Mouse (Mus musculus): ENCODE results near the gene Sema7a. TPM values are rescaled to one million over a fixed set of nuclear protein-coding genes. Genes with fewer than 3 reads are reported as not detected.

The Sema7a gene
- polyA plus RNA-seq, 1 experiment = 16.0 TPM

GRCm38 (mm10) chr9:57956196-57956837 is 16.4 kb downstream of the Sema7a start:
- 82% methylated on average over 9 of the region's 9 CpGs for WGBS
- DNase-seq (ENCODE audit: low read depth, low spot score) = no peak

- WGBS = 77% methylated on average over 5 of the region's 5 CpGs
- DNase-seq (ENCODE audit: low read depth, low spot score) = no peak
Measured at GRCm38 (mm10) chr9:57956838-57957236, 16.9 kb downstream of the Sema7a start.

- 84% methylated on average over 1 of the region's 1 CpGs for WGBS
- DNase-seq (ENCODE audit: low read depth, low spot score) = no peak
Measured at GRCm38 (mm10) chr9:57958615-57959014, 18.7 kb downstream of the Sema7a start.

- no peak for DNase-seq (ENCODE audit: low read depth, low spot score)
- 68% methylated on average over 10 of the region's 10 CpGs for WGBS
Measured at GRCm38 (mm10) chr9:57959399-57959798, 19.5 kb downstream of the Sema7a start.

- 86% methylated on average over 17 of the region's 17 CpGs for WGBS
- DNase-seq (ENCODE audit: low read depth, low spot score) = no peak
Measured at GRCm38 (mm10) chr9:57959886-57960866, 20.3 kb downstream of the Sema7a start.

GRCm38 (mm10) chr9:57961226-57961625 is 21.3 kb downstream of the Sema7a start:
- 93% methylated on average over 15 of the region's 15 CpGs for WGBS
- no peak for DNase-seq (ENCODE audit: low read depth, low spot score)

- WGBS = 57% methylated on average over 17 of the region's 17 CpGs
- DNase-seq (ENCODE audit: low read depth, low spot score) = no peak
Measured at GRCm38 (mm10) chr9:57961863-57962778, 22.2 kb downstream of the Sema7a start.

GRCm38 (mm10) chr9:57963249-57963997 is 23.5 kb downstream of the Sema7a start:
- 80% methylated on average over 4 of the region's 4 CpGs for WGBS
- DNase-seq (ENCODE audit: low read depth, low spot score) = no peak

- WGBS = 92% methylated on average over 5 of the region's 5 CpGs
- no peak for DNase-seq (ENCODE audit: low read depth, low spot score)
Measured at GRCm38 (mm10) chr9:57963998-57964395, 24.1 kb downstream of the Sema7a start.

GRCm38 (mm10) chr9:57964528-57965250 is 24.8 kb downstream of the Sema7a start:
- WGBS = 87% methylated on average over 6 of the region's 6 CpGs
- DNase-seq (ENCODE audit: low read depth, low spot score) = no peak

GRCm38 (mm10) chr9:57965281-57966185 is 25.6 kb downstream of the Sema7a start:
- 53% methylated on average over 12 of the region's 12 CpGs for WGBS
- DNase-seq (ENCODE audit: low read depth, low spot score) = no peak

- DNase-seq (ENCODE audit: low read depth, low spot score) = no peak
- 76% methylated on average over 14 of the region's 14 CpGs for WGBS
Measured at GRCm38 (mm10) chr9:57967237-57967960, 27.5 kb downstream of the Sema7a start.

GRCm38 (mm10) chr9:57968166-57968771 is 28.4 kb downstream of the Sema7a start:
- no peak for DNase-seq (ENCODE audit: low read depth, low spot score)
- WGBS = 81% methylated on average over 9 of the region's 9 CpGs

GRCm38 (mm10) chr9:57968783-57969542 is 29.1 kb downstream of the Sema7a start:
- 90% methylated on average over 8 of the region's 8 CpGs for WGBS
- no peak for DNase-seq (ENCODE audit: low read depth, low spot score)

- no peak for DNase-seq (ENCODE audit: low read depth, low spot score)
- WGBS = 78% methylated on average over 11 of the region's 11 CpGs
Measured at GRCm38 (mm10) chr9:57969736-57970495, 30.0 kb downstream of the Sema7a start.
